Comparison of ENCODE assay signal across 8 mouse cellular contexts in genomic region chr17:43667290-43667843, GRCm38 (mm10). TPM values are rescaled to one million over a fixed set of nuclear protein-coding genes. Genes with fewer than 3 reads are reported as not detected.
A peak's percentile ranks its signal among the peaks of the same experiment; 100 is the strongest.
DNase-seq lines count a peak whose midpoint lies in the region; ATAC-seq lines count a peak whose summit lies in the region.

Cyp39a1 (plus strand) TSS chr17:43667425.

- no peak for ATAC-seq in heart, embryonic 11.5 days (replicated peaks; ENCODE audit: insufficient number of reproducible peaks, low FRiP score, low TSS enrichment)
- peak; percentile 33 for ATAC-seq in megakaryocyte progenitor cell, adult 5-6 weeks (replicated peaks; ENCODE audit: poor library complexity)

- intact Hi-C loops in left cerebral cortex, postnatal 10 days (cut with DNase I) = no loop called here

- under 1% methylated on average over 17 of the region's 17 CpGs for WGBS in heart, embryonic 11.5 days (ENCODE audit: insufficient replicate concordance)

- H3K27ac ChIP-seq in heart, embryonic 11.5 days (ENCODE audit: low read depth, low read length) = 0 out of 2 replicates have a peak within 1 kb of the TSS, but pooled peaks have one; percentile 29

- H3K9ac ChIP-seq in heart, embryonic 11.5 days (ENCODE audit: low read depth, low read length) = peak within 1 kb of the TSS; percentile 77

- H3K36me3 ChIP-seq in heart, embryonic 11.5 days (ENCODE audit: control insufficient read depth, insufficient read depth, low read length) = no peaks in the 10 kb centered on the region

- H3K9me3 ChIP-seq in heart, embryonic 11.5 days (replicated peaks; ENCODE audit: control insufficient read depth, low read length) = no peaks in the 10 kb centered on the region

- peak within 1 kb of the TSS; percentile 89 for H3K4me3 ChIP-seq in heart, embryonic 11.5 days (ENCODE audit: low read depth, low read length)

- no peak for DNase-seq in heart, adult 9 months (ENCODE audit: low spot score in 2 of 2)
- DNase-seq in ZHBTc4 (ENCODE audit: low read depth, low spot score) = peak; percentile 7
- DNase-seq in heart, postnatal 4 days = no peak
- DNase-seq in T-cell, adult 2 months (ENCODE audit: low spot score) = no peak
- DNase-seq in kidney, adult 11 months = no peak
- no peak for DNase-seq in left cerebral cortex, postnatal 10 days (ENCODE audit: extremely low spot score in 1 of 2, low spot score in 2 of 2)

- H3K27me3 ChIP-seq in heart, embryonic 11.5 days (ENCODE audit: control insufficient read depth, insufficient read depth, low read length) = no peaks in the 10 kb centered on the region

- peaks cover 14% of the 10 kb centered on the region for H3K4me1 ChIP-seq in heart, embryonic 11.5 days (ENCODE audit: control insufficient read depth, insufficient read depth, low read length)

- peak within 1 kb of the TSS; percentile 93 for H3K4me2 ChIP-seq in heart, embryonic 11.5 days

RNA-seq across cellular contexts. Expression of gene Cyp39a1, which starts in this region (rescaled TPM):
- polyA plus RNA-seq in heart, embryonic 11.5 days (2014; fragmentation: Nextera tagmentation; extraction: Ambion mirVana) = 18.6 and 22.5 TPM in 2 replicates
- 10 to 100 TPM; 17.4 to 18.9 TPM for total RNA-seq in heart, postnatal 4 days (2021)
- total RNA-seq in megakaryocyte progenitor cell, adult 5-6 weeks (2015) = 2.1 and 2.6 TPM in 2 replicates
- 3.7 and 4.1 TPM in 2 replicates for total RNA-seq in megakaryocyte progenitor cell, adult 5-6 weeks (2017)
- 1 to 10 TPM; 1.4 to 1.7 TPM for total RNA-seq in left cerebral cortex, postnatal 10 days (2021)
